Mouse (Mus musculus) urinary bladder, postnatal 10 days (tissue): ENCODE measurements around the gene Olfr661.

Experiments used
- DNase-seq: peaks from one replicate; pipeline ENCODE4 v3.0.0; 2022; ENCODE audit warnings: low spot score

Gene Olfr661

GRCm38 (mm10) chr7:104686201-104686600 lies at the start of gene Olfr661:
Gene Olfr661 (plus strand): TSS chr7:104686501.
- DNase-seq, result no peak

- no peak for DNase-seq
These were observed 39.3 kb upstream of the Olfr661 start, which contains the start of gene Olfr658 for GRCm38 (mm10) chr7:104646841-104647482. Gene Olfr658 (minus strand): TSS chr7:104647305.

GRCm38 (mm10) chr7:104666453-104666852 lies 19.8 kb upstream of the Olfr661 start, which contains the start of gene Olfr659:
Gene Olfr659 (plus strand): TSS chr7:104666753.
- DNase-seq, result no peak
